Mouse (Mus musculus) ES-E14 (cell line): ENCODE results near the gene Camsap2. TPM values are rescaled to one million over a fixed set of nuclear protein-coding genes. Genes with fewer than 3 reads are reported as not detected.

Experiments used
- DNase-seq: peaks from one replicate; pipeline ENCODE4 v3.0.0-alpha.2; 2013; ENCODE audit warnings: low read depth, low spot score
- H3K27ac ChIP-seq: 2 replicates; pipeline ENCODE4 v1.5.1; 2012; ENCODE audit warnings: low read depth, mild to moderate bottlenecking, low read length, moderate library complexity, mixed read lengths; ENCODE audit not compliant: poor library complexity, insufficient read depth, severe bottlenecking
- H3K36me3 ChIP-seq: 2 replicates; pipeline ENCODE4 v1.6.1; 2012; ENCODE audit warnings: mild to moderate bottlenecking, low read length, moderate library complexity, mixed read lengths; ENCODE audit not compliant: control insufficient read depth, poor library complexity, insufficient read depth, severe bottlenecking
- H3K4me1 ChIP-seq, 2 experiments: fragments of 150-350 bp in 1 of 2; sonication (generic) in 1 of 2; 2 replicates each; pipeline ENCODE4 v1.6.1; 2012; ENCODE audit warnings: low read length in 2 of 2, mild to moderate bottlenecking in 1 of 2, mixed read lengths in 1 of 2; ENCODE audit not compliant: control insufficient read depth in 2 of 2, insufficient read depth in 2 of 2, poor library complexity in 1 of 2
- H3K4me3 ChIP-seq, 2 experiments: fragments of 150-350 bp in 1 of 2; sonication (generic) in 1 of 2; 2 replicates each; pipeline ENCODE4 v1.5.1; 2012; ENCODE audit warnings: low read length in 2 of 2, low read depth in 1 of 2, mild to moderate bottlenecking in 1 of 2, mixed read lengths in 1 of 2; ENCODE audit not compliant: insufficient read depth in 1 of 2, poor library complexity in 1 of 2, severe bottlenecking in 1 of 2
- H3K9ac ChIP-seq: 2 replicates; pipeline ENCODE4 v1.6.1; 2012; ENCODE audit warnings: low read depth, mild to moderate bottlenecking, low read length, mixed read lengths; ENCODE audit not compliant: poor library complexity, insufficient read depth, severe bottlenecking
- H3K9me3 ChIP-seq: fragments of 150-350 bp; sonication (generic); 2 replicates; pipeline ENCODE4 v1.6.1; 2012; ENCODE audit warnings: low read depth, mild to moderate bottlenecking, low read length; ENCODE audit not compliant: control insufficient read depth, insufficient read depth
- CHD2 ChIP-seq: IDR thresholded peaks from 2 replicates; pipeline ENCODE4 v1.6.1; 2014; ENCODE audit warnings: mild to moderate bottlenecking, low read depth, low read length, inconsistent platforms
- HCFC1 ChIP-seq: IDR thresholded peaks from 2 replicates; pipeline ENCODE4 v1.6.1; 2012; ENCODE audit warnings: low read length, inconsistent platforms, borderline replicate concordance; ENCODE audit not compliant: insufficient read depth
- MAFK ChIP-seq: IDR thresholded peaks from 2 replicates; pipeline ENCODE4 v1.6.1; 2014; ENCODE audit warnings: mild to moderate bottlenecking, low read depth, low read length, inconsistent platforms; ENCODE audit not compliant: insufficient read depth
- ZC3H11A ChIP-seq: IDR thresholded peaks from 2 replicates; pipeline ENCODE4 v1.6.1; 2012; ENCODE audit warnings: low read depth, mild to moderate bottlenecking, inconsistent platforms, low read length, borderline replicate concordance
- ZNF384 ChIP-seq: IDR thresholded peaks from 2 replicates; pipeline ENCODE4 v1.6.1; 2012; ENCODE audit warnings: low read depth, low read length, inconsistent platforms
- in situ Hi-C, 2 experiments: fragments of 600-800 bp; cut with MboI; formaldehyde crosslinking; loops; one replicate each; pipeline ENCODE4 v1.15.1; 2025; ENCODE audit warnings: low sequenced_read_pairs in 2 of 2, inconsistent platforms in 1 of 2; ENCODE audit not compliant: unreplicated experiment in 2 of 2
- total RNA-seq: library from RNA; depleted of rRNA; stranded (reverse); fragments of 300-350 nt; gene quantifications from 2 replicates; pipeline ENCODE4 v1.2.3, GENCODE M21; 2012

The Camsap2 gene
- total RNA-seq, 1 experiment: 20.3 TPM

- DNase-seq: no peak
- Histone ChIP-seq H3K9me3 (no peaks in the 10 kb centered on the region), H3K27ac (no peak overlapping the region), H3K4me3 (no peak overlapping the region), H3K4me1 (peaks cover 0 to 2% of the 10 kb centered on the region in 2 experiments; a peak in 1 of 4 replicates), H3K9ac (no peak overlapping the region), H3K36me3 (no peaks in the 10 kb centered on the region)
- TF ChIP-seq ZC3H11A (no peak), ZNF384 (no peak)
- in situ Hi-C loops: no loop called here
Measured at GRCm38 (mm10) chr1:136347140-136347539, 1.2 kb upstream of the Camsap2 start.

- Histone ChIP-seq H3K36me3 (no peaks in the 10 kb centered on the region), H3K9ac (peak overlapping the region; percentile 49), H3K9me3 (no peaks in the 10 kb centered on the region), H3K4me3 (peak overlapping the region; percentile 91 to 92), H3K4me1 (peaks cover 0 to 2% of the 10 kb centered on the region in 2 experiments; a peak in 1 of 4 replicates), H3K27ac (no peak overlapping the region)
- in situ Hi-C loops: no loop called here
- DNase-seq: no peak
- TF ChIP-seq MAFK (no peak), ZNF384 (no peak), HCFC1 (no peak), CHD2 (no peak), ZC3H11A (no peak)
Measured at GRCm38 (mm10) chr1:136346373-136347035, 600 bp upstream of the Camsap2 start.

- H3K4me3 ChIP-seq: peak overlapping the region; percentile 91 to 92
- no peak for TF ChIP-seq MAFK
- TF ChIP-seq HCFC1: no peak
- TF ChIP-seq ZC3H11A: no peak
- no peak for TF ChIP-seq CHD2
- TF ChIP-seq ZNF384: no peak
- in situ Hi-C loops: no loop called here
- peaks cover 0 to 2% of the 10 kb centered on the region in 2 experiments; a peak in 1 of 4 replicates for H3K4me1 ChIP-seq
- no peaks in the 10 kb centered on the region for H3K9me3 ChIP-seq
- peak overlapping the region; percentile 89 for H3K9ac ChIP-seq
- no peaks in the 10 kb centered on the region for H3K36me3 ChIP-seq
- no peak for DNase-seq
- H3K27ac ChIP-seq: no peak overlapping the region
Measured at GRCm38 (mm10) chr1:136344768-136345453, 993 bp downstream of the Camsap2 start.

GRCm38 (mm10) chr1:136344281-136344680, 1.6 kb downstream of the Camsap2 start:
- Histone ChIP-seq H3K9me3 (no peaks in the 10 kb centered on the region), H3K36me3 (no peaks in the 10 kb centered on the region), H3K9ac (no peak overlapping the region), H3K4me1 (peaks cover 0 to 2% of the 10 kb centered on the region in 2 experiments; a peak in 1 of 4 replicates), H3K4me3 (no peak overlapping the region; a peak in 1 of 4 replicates), H3K27ac (no peak overlapping the region)
- no peak for TF ChIP-seq ZC3H11A
- no peak for TF ChIP-seq MAFK
- TF ChIP-seq CHD2: no peak
- no peak for TF ChIP-seq ZNF384
- in situ Hi-C loops: no loop called here
- no peak for DNase-seq
